Mouse (Mus musculus) forebrain, embryonic 16.5 days (tissue): ENCODE measurements around the gene Tnrc18. TPM values are rescaled to one million over a fixed set of nuclear protein-coding genes. Genes with fewer than 3 reads are reported as not detected.
A peak's percentile ranks its signal among the peaks of the same experiment; 100 is the strongest.

Source experiments
- ATAC-seq: fragments of 200-750 bp; cut with Nextera tagmentation; 2 replicates; pipeline ENCODE4 v1.8.0; 2017; ENCODE audit warnings: mild to moderate bottlenecking, moderate library complexity
- H3K27ac ChIP-seq: fragments of 300-500 bp; sonication (generic); 2 replicates; pipeline ENCODE4 v1.5.1; 2014; ENCODE audit warnings: low read length, control low read depth
- H3K27me3 ChIP-seq: fragments of 300-500 bp; sonication (generic); replicated peaks from 2 replicates; pipeline ENCODE4 v1.6.1; 2014; ENCODE audit warnings: low read length; ENCODE audit not compliant: control insufficient read depth, insufficient read depth
- H3K36me3 ChIP-seq: fragments of 300-500 bp; sonication (generic); 2 replicates; pipeline ENCODE4 v1.6.1; 2014; ENCODE audit not compliant: control insufficient read depth, insufficient read depth
- H3K4me1 ChIP-seq: fragments of 300-500 bp; sonication (generic); replicated peaks from 2 replicates; pipeline ENCODE4 v1.6.1; 2014; ENCODE audit warnings: low read length; ENCODE audit not compliant: control insufficient read depth, insufficient read depth
- H3K4me2 ChIP-seq: fragments of 300-500 bp; sonication (generic); 2 replicates; pipeline ENCODE4 v1.6.1; 2014; ENCODE audit warnings: mild to moderate bottlenecking, low read length, control low read depth
- H3K4me3 ChIP-seq: fragments of 300-500 bp; sonication (generic); replicated peaks from 2 replicates; pipeline ENCODE4 v1.5.1; 2014; ENCODE audit warnings: mild to moderate bottlenecking, low read length, control low read depth
- H3K9ac ChIP-seq: fragments of 300-500 bp; sonication (generic); replicated peaks from 2 replicates; pipeline ENCODE4 v1.6.1; 2014; ENCODE audit warnings: low read depth, low read length, control low read depth
- H3K9me3 ChIP-seq: fragments of 300-500 bp; sonication (generic); 2 replicates; pipeline ENCODE4 v1.6.1; 2016; ENCODE audit warnings: low read length; ENCODE audit not compliant: control insufficient read depth
- WGBS: fragments of 180-500 bp; shearing (Covaris S2); extraction: QIAGEN DNeasy Blood & Tissue Kit; methylation state at CpG from one replicate; pipeline ENCODE4 v1.1.7; 2014; 5-methylcytosine and 5-hydroxymethylcytosine counted together
- polyA plus RNA-seq: library from polyadenylated mRNA; unstranded; fragments of >200 nt; fragmentation: Nextera tagmentation; extraction: Ambion mirVana; gene quantifications from 2 replicates; pipeline ENCODE4 v1.2.1, GENCODE M21; 2015

The Tnrc18 gene
- polyA plus RNA-seq, 1 experiment from 2014 or later, result 40.4 TPM

- H3K27me3 ChIP-seq, result no peaks in the 10 kb centered on the region
- H3K4me3 ChIP-seq, result no peak overlapping the region
- H3K9me3 ChIP-seq, result no peaks in the 10 kb centered on the region; the same call in 1 of the 2 replicates
- no peak for ATAC-seq
- H3K36me3 ChIP-seq, result peaks cover 31% of the 10 kb centered on the region
- no peaks in the 10 kb centered on the region for H3K4me1 ChIP-seq
- no peak overlapping the region for H3K27ac ChIP-seq
- WGBS, result 83% methylated on average over 5 of the region's 5 CpGs
- H3K9ac ChIP-seq, result no peak overlapping the region
- no peak overlapping the region for H3K4me2 ChIP-seq
These were observed 105.1 kb downstream of the Tnrc18 start for GRCm38 (mm10) chr5:142712373-142712772.

GRCm38 (mm10) chr5:142709436-142709835 lies 108.0 kb downstream of the Tnrc18 start:
- WGBS, result 71% methylated on average over 7 of the region's 7 CpGs
- ATAC-seq, result no peak
- H3K27me3 ChIP-seq, result no peaks in the 10 kb centered on the region
- H3K4me3 ChIP-seq, result no peak overlapping the region
- no peaks in the 10 kb centered on the region; the same call in 1 of the 2 replicates for H3K9me3 ChIP-seq
- no peak overlapping the region for H3K4me2 ChIP-seq
- peaks cover 38% of the 10 kb centered on the region for H3K36me3 ChIP-seq
- no peak overlapping the region for H3K27ac ChIP-seq
- no peaks in the 10 kb centered on the region; the same call in 1 of the 2 replicates for H3K4me1 ChIP-seq
- H3K9ac ChIP-seq, result no peak overlapping the region

- no peak overlapping the region for H3K4me2 ChIP-seq
- H3K9me3 ChIP-seq, result no peaks in the 10 kb centered on the region; the same call in 1 of the 2 replicates
- H3K4me3 ChIP-seq, result no peak overlapping the region
- H3K4me1 ChIP-seq, result peaks cover 17% of the 10 kb centered on the region
- H3K27ac ChIP-seq, result no peak overlapping the region
- peaks cover 31% of the 10 kb centered on the region for H3K36me3 ChIP-seq
- no peaks in the 10 kb centered on the region for H3K27me3 ChIP-seq
- no peak overlapping the region for H3K9ac ChIP-seq
- 93% methylated on average over 5 of the region's 5 CpGs for WGBS
- no peak for ATAC-seq
These were observed 109.8 kb downstream of the Tnrc18 start for GRCm38 (mm10) chr5:142707709-142708108.

- Histone ChIP-seq H3K9ac (peak overlapping the region; percentile 99), H3K4me1 (peaks cover 25% of the 10 kb centered on the region), H3K4me2 (peak overlapping the region; percentile 88), H3K9me3 (no peaks in the 10 kb centered on the region), H3K36me3 (peaks cover 11% of the 10 kb centered on the region), H3K4me3 (peak overlapping the region; percentile 91), H3K27me3 (0 out of 2 replicates have a peak, but pooled peaks cover 2% of the 10 kb centered on the region), H3K27ac (no peak overlapping the region)
- WGBS, result 57% methylated on average over 10 of the region's 10 CpGs
- ATAC-seq, result peak; percentile 19; the same call in 1 of the 2 replicates
These were observed 113.9 kb downstream of the Tnrc18 start for GRCm38 (mm10) chr5:142703569-142703968.

- Histone ChIP-seq H3K36me3 (peaks cover 9% of the 10 kb centered on the region), H3K4me1 (peaks cover 25% of the 10 kb centered on the region), H3K27me3 (0 out of 2 replicates have a peak, but pooled peaks cover 2% of the 10 kb centered on the region), H3K4me3 (peak overlapping the region; percentile 91), H3K9me3 (no peaks in the 10 kb centered on the region), H3K4me2 (peak overlapping the region; percentile 88), H3K9ac (peak overlapping the region; percentile 99), H3K27ac (no peak overlapping the region; the same call in 1 of the 2 replicates)
- 19% methylated on average over 18 of the region's 18 CpGs for WGBS
- ATAC-seq, result no peak
These were observed 114.8 kb downstream of the Tnrc18 start for GRCm38 (mm10) chr5:142702511-142703138.

- H3K27me3 ChIP-seq, result 0 out of 2 replicates have a peak, but pooled peaks cover 2% of the 10 kb centered on the region
- H3K36me3 ChIP-seq, result peaks cover 9% of the 10 kb centered on the region
- peaks cover 25% of the 10 kb centered on the region for H3K4me1 ChIP-seq
- WGBS, result under 1% methylated on average over 54 of the region's 72 CpGs
- peak overlapping the region; percentile 91 for H3K4me3 ChIP-seq
- ATAC-seq, result peak; percentile 82
- no peak overlapping the region; the same call in 1 of the 2 replicates for H3K27ac ChIP-seq
- peak overlapping the region; percentile 99 for H3K9ac ChIP-seq
- H3K4me2 ChIP-seq, result peak overlapping the region; percentile 88
- no peaks in the 10 kb centered on the region for H3K9me3 ChIP-seq
These were observed 115.6 kb downstream of the Tnrc18 start for GRCm38 (mm10) chr5:142701651-142702510.

- no peaks in the 10 kb centered on the region for H3K9me3 ChIP-seq
- no peak overlapping the region for H3K9ac ChIP-seq
- H3K36me3 ChIP-seq, result peaks cover 9% of the 10 kb centered on the region
- H3K4me1 ChIP-seq, result peaks cover 25% of the 10 kb centered on the region
- 7% methylated on average over 15 of the region's 15 CpGs for WGBS
- 0 out of 2 replicates have a peak, but pooled peaks cover 2% of the 10 kb centered on the region for H3K27me3 ChIP-seq
- no peak overlapping the region for H3K27ac ChIP-seq
- H3K4me2 ChIP-seq, result peak overlapping the region; percentile 88
- peak overlapping the region; percentile 91 for H3K4me3 ChIP-seq
- ATAC-seq, result no peak
These were observed 116.4 kb downstream of the Tnrc18 start for GRCm38 (mm10) chr5:142700842-142701589.

- no peak for ATAC-seq
- H3K27me3 ChIP-seq, result 0 out of 2 replicates have a peak, but pooled peaks cover 2% of the 10 kb centered on the region
- no peak overlapping the region for H3K4me2 ChIP-seq
- WGBS, result 70% methylated on average over 2 of the region's 2 CpGs
- H3K27ac ChIP-seq, result no peak overlapping the region
- H3K9me3 ChIP-seq, result no peaks in the 10 kb centered on the region
- no peaks in the 10 kb centered on the region for H3K36me3 ChIP-seq
- H3K4me3 ChIP-seq, result no peak overlapping the region
- H3K9ac ChIP-seq, result no peak overlapping the region
- H3K4me1 ChIP-seq, result peaks cover 22% of the 10 kb centered on the region
These were observed 119.7 kb downstream of the Tnrc18 start for GRCm38 (mm10) chr5:142697742-142698141.
